Mouse (Mus musculus): ENCODE data around the gene Ace3. TPM values are rescaled to one million over a fixed set of nuclear protein-coding genes. Genes with fewer than 3 reads are reported as not detected.
"Not testable (repeated sequence)": the region's sequence is repeated elsewhere in the genome, so short reads cannot be mapped to it uniquely, and the experiment has no call there.

Ace3 gene
- total RNA-seq, 2 experiments from 2014 or later = not detected

GRCm38 (mm10) chr11:105978634-105979033 lies 15.8 kb upstream of the Ace3 start:
- no peak for DNase-seq

- DNase-seq = no peak
Measured at GRCm38 (mm10) chr11:105984452-105984851, 10.0 kb upstream of the Ace3 start.

- no peak for DNase-seq
Measured at GRCm38 (mm10) chr11:105987446-105987845, 7.0 kb upstream of the Ace3 start.

DNA sequence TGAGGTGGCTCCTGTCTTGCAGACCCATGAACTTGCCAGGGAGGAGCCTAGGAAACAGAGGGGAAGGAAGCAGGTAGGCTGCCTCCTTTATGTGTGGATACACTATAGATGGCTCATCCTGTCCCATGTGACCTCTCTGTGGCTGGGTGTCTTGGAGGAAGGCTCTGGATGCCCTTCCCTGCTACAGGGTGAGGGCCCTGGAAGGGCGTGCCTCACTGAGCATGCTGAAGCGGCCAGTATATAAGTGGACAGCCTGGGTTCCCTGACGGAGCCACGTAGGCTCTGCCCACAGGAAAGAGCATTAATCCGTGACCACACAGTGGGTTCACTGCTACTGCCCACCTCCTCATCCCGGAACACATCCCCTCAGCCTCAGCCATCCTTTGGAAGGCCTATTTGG lies 5.0 kb upstream of the Ace3 start:
- no peak for DNase-seq

- peak; percentile 51 for DNase-seq
Measured at GRCm38 (mm10) chr11:105990231-105990630, 4.2 kb upstream of the Ace3 start.

- DNase-seq = no peak
Measured at GRCm38 (mm10) chr11:106000062-106000461, 5.6 kb downstream of the Ace3 start.

DNA sequence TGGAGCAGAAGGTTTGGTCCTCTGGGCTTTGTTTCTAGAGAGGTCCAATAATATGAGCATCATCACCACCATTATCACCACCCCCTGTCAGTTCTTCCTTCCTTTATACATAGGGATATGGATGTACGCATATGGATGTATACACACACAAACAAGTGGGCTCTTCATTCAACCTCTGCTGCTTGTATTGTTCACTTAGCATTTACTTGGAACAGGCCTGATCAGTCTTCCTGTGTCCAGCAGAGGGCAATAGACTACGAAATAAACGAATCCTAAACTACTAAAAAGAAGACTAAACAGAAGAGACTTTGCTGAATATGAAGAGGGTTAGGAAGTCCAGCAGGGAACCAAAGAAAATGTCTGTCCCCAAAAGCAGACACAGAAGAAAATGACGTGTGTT lies 7.2 kb downstream of the Ace3 start:
- no peak for DNase-seq

- no peak for DNase-seq
Measured at GRCm38 (mm10) chr11:106004576-106004975, 10.1 kb downstream of the Ace3 start.

DNA sequence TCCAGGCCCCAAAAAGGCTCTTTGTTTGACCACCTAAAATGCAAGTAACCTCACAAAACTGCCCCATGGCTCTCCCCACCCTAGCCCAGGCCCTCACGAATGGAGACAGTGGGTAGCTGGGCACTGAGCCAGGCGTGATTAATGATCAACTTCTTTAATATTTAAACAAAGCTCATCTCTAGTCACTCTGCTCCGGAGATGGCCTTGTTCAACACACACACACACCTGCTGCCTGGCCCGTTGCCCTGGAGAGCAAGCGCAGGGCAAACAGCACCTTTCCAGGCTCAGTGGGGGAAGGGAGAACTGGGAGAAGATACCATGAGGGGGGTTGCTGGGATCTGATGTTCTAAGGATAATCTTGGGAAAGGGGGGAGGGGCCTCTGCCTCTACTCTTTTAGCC lies 11.5 kb downstream of the Ace3 start:
- DNase-seq = no peak

DNA sequence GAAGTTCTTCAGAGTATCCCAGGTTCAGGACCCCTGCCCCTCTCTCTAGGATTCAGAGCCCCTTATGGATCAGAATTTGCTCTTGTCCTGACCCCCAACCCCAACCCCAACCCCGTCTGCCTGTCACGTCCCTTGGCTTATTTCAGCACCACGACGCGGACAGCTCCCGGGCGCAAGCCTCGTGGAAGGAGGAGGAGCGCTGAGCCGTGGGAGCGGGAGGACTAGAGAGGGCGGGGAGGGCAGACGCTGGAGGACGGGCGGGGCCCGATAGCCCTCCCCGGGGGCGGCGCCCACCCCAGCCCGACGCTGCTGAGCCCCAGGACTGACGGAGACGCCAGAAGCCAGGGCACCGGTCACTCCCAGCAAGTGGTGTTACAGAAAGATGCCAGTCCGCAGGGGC lies 13.3 kb downstream of the Ace3 start, which contains the start of gene Kcnh6:
Gene Kcnh6, plus strand, starts transcription at position 304 of the 400 bp plus-strand sequence.
- peak; percentile 86 for DNase-seq

DNA sequence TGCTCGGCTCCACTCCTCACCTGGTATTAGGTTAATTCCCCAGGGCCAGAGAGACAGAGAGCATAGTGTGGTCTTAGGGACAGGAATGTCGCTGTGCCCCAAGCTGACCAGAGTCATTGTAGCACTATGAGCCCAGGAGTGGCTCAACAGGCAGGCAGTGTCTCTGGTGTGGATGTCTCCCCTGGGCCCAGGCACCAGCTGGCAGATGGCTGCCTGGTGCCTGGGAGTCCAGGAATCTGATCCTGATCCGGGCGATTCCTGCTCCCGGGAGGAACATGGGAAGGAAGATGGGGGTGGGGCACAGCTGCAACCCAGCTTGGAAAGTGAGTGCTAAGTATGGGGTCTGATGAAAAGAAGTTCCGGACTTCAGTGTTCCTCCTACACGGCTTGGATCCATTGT lies 18.2 kb downstream of the Ace3 start:
- no peak for DNase-seq

DNA sequence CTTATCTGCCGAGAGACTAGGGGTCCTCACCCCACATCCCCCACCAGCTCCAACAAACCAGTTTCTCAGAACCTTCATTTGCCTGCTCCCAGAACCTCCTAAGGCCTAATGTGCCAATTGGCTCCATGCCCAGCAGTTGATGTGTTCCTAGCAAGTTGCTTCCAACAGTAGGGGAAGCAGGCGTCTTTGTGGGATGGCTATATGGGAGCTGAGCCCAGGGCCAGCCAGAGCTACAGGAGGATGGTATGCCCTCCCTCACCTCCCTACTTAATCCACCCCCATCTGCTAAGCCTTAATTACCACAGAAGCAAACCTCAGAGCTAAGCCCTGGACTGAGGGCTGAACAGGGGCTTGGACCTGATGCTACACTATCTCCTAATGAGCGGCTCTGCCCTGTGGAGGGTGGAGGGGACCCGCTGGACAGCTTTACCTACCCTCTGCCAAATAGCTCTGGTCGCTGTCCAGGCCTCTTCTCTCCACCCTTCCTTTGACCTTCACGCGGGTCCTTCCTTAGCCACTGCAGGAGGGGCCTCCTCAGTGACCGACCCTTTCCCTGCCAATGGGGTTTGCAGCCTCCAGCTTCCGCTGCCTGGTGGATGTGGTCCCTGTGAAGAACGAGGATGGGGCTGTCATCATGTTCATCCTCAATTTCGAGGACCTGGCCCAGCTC lies 19.2 kb downstream of the Ace3 start:
- peak; percentile 68 for DNase-seq

DNA sequence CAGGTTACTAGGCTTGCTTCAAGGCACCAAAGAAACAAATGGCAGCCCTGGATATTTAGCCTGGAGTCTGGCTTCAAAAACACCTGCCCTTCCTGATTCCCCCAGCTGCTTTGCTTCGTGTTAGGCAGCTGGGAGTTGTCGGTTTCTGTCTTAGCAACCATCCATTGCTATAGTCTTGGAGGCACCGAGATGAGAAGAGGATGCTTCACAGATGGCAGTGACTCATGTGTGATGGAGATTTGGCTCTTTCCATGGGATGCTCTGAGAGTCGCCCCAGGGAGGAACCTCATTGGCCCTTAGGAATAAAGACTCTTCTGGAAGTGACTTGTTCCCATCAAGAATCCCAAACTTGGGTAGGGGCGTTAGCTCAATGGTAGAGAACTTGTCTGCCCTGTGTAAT lies 22.0 kb downstream of the Ace3 start:
- DNase-seq = no peak

DNA sequence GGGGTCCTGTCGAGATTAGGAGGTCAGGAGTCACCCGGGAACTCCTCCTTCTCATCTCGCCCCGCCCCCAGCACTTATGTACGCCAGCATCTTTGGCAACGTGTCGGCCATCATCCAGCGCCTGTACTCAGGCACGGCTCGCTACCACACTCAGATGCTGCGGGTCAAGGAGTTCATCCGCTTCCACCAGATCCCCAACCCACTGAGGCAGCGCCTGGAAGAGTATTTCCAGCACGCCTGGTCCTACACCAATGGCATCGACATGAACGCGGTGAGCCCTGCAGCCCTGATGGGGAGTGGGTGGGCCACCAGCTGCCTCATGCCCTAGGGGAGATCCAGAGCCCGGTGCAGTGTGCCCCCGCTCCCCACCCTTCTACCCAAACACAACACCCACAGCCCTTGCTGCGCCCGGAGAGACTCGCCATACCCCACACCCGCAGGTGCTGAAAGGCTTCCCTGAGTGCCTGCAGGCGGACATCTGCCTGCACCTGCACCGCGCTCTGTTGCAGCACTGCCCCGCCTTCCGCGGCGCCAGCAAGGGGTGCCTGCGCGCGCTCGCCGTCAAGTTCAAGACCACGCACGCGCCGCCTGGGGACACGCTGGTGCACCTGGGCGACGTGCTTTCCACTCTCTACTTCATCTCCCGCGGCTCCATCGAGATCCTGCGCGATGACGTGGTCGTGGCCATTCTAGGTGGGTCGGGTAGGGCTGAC lies 25.7 kb downstream of the Ace3 start:
- no peak for DNase-seq

- no peak for DNase-seq
Measured at GRCm38 (mm10) chr11:106025774-106026173, 31.3 kb downstream of the Ace3 start.

DNA sequence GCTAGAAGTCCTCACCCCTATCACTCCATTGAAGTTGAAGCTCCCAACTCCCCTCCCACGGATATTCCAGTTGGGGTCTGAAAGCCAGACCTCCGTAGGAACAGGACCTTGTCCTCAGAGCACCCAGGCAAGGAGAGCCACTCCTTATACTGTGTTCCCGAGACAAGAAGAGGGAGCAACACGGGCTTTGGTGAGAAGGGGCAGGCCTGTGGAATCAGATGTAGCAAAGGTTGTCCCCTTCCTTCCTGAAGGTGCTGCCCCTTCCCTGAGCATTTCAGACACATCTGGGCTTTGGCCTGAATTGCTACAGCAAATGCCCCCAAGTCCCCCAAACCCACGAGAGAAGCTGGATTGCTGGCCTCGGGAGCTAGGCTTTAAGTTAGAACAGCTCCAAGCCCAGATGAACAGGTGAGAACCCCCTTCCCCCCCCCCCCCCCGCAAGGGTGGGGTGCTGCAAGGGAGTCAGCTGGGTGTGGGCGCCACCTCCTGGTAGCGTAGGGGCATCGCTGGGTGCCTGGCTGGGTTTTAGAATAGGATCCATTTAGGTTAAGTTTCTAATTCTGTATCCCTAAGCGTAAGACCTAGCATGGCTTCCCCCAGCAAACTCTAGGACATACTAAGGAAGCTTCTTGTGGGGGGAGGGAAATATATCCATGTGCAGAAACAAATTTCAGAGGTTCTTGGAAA lies 32.1 kb downstream of the Ace3 start:
- DNase-seq = peak; percentile 77

- no peak for DNase-seq
Measured at GRCm38 (mm10) chr11:106027607-106028006, 33.1 kb downstream of the Ace3 start.

- not testable (repeated sequence) for DNase-seq
Measured at GRCm38 (mm10) chr11:106032074-106032473, 37.6 kb downstream of the Ace3 start.

GRCm38 (mm10) chr11:106033491-106033919 lies 39.0 kb downstream of the Ace3 start:
- DNase-seq = no peak

- DNase-seq = no peak
Measured at GRCm38 (mm10) chr11:106034986-106035385, 40.5 kb downstream of the Ace3 start.

GRCm38 (mm10) chr11:106036548-106037417 lies 42.3 kb downstream of the Ace3 start, which contains the start of gene Dcaf7:
Dcaf7 (plus strand) TSS chr11:106036872.
- DNase-seq = peak; percentile 96

DNA sequence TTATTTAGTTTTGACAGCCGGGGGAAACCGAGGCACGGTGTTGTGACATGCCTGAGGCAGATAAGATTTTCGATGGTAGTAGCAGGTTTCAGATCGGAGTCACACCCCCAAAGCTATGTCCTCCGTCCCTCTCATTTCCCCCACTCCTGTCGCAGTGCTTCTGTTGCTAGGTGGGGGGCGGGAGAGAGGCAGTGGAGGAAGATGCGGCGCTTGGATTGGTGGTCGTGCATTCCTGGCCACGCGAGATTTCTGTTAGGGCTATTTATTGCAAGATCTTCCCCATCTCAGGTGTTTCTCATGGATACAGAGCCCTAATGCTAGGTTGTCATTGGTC lies 42.9 kb downstream of the Ace3 start:
- DNase-seq = peak; percentile 46

Measured in adrenal gland, postnatal 10 days (tissue).